Mouse (Mus musculus) kidney, adult 2 months (tissue): ENCODE data around the gene Bmper.

Source experiments
- CTCF ChIP-seq: fragments of 200-500 bp; conservative IDR thresholded peaks from 2 replicates; pipeline ENCODE4 v1.5.1; 2011; ENCODE audit warnings: low read depth, mild to moderate bottlenecking, control low read depth, low read length, moderate library complexity, mixed read lengths; ENCODE audit not compliant: insufficient read depth, insufficient read length
- POLR2A ChIP-seq: fragments of 200-500 bp; IDR thresholded peaks from one replicate; pipeline ENCODE4 v1.6.1; 2011; ENCODE audit warnings: low read depth, low read length, control low read depth

DNA sequence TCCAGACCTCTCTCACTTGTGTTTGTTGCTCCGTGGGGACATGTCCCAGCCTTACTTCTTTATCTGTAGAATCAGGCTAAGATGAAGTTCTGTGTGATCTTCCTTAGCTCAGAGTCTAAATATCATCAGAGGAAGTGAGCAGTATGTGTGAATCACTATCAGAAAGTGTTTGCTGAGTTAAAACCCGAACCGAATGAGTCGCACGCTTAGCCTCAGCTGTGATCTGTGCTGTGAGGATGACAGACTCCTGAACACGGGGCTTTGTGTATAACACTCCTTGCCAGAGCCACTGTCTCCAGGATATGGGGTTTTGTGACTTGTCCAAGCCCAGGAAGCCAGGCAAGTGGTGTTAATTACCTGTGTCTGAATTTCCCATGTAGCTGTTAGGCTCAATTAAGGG lies 28.1 kb downstream of the Bmper start:
- TF ChIP-seq POLR2A (no peak), CTCF (no peak)
